Mouse (Mus musculus): ENCODE measurements around the gene Cadm1.

GRCm38 (mm10) chr9:47529602-47530450, at the start of gene Cadm1:
- peak; percentile 74 for TF ChIP-seq CTCF (IDR thresholded peaks at IDR 0.05)
- 0 out of 2 replicates have a peak, but pooled peaks have one; percentile 38 for TF ChIP-seq EP300 (IDR thresholded peaks at IDR 0.05)
